Mouse (Mus musculus) heart, adult 2 months (tissue): ENCODE measurements around the gene Hoxd3. TPM values are rescaled to one million over a fixed set of nuclear protein-coding genes. Genes with fewer than 3 reads are reported as not detected.
A peak's percentile ranks its signal among the peaks of the same experiment; 100 is the strongest.

Source experiments
- DNase-seq, 2 experiments: peaks; one replicate each; pipeline ENCODE4 v3.0.0; 2021
- H3K27ac ChIP-seq: fragments of 200-600 bp; 2 replicates; pipeline ENCODE4 v1.8.1; 2022
- H3K27me3 ChIP-seq: fragments of 200-500 bp; 2 replicates; pipeline ENCODE4 v1.6.1; 2012; ENCODE audit warnings: mild to moderate bottlenecking, low read length, inconsistent platforms, mixed read lengths; ENCODE audit not compliant: control insufficient read depth, insufficient read depth
- H3K36me3 ChIP-seq: fragments of 200-500 bp; 2 replicates; pipeline ENCODE4 v1.6.1; 2012; ENCODE audit warnings: low read length, inconsistent platforms; ENCODE audit not compliant: control insufficient read depth, insufficient read depth
- H3K4me1 ChIP-seq: fragments of 200-500 bp; 2 replicates; pipeline ENCODE4 v1.6.1; 2011; ENCODE audit warnings: low read length; ENCODE audit not compliant: control insufficient read depth, insufficient read depth
- H3K4me3 ChIP-seq: fragments of 200-600 bp; 2 replicates; pipeline ENCODE4 v1.8.1; 2022
- H3K79me2 ChIP-seq: fragments of 200-500 bp; replicated peaks from 2 replicates; pipeline ENCODE4 v1.6.1; 2012; ENCODE audit warnings: mild to moderate bottlenecking, inconsistent platforms, low read length, moderate library complexity, mixed read lengths; ENCODE audit not compliant: control insufficient read depth, insufficient read depth
- H3K9ac ChIP-seq: fragments of 200-500 bp; 2 replicates; pipeline ENCODE4 v1.6.1; 2012; ENCODE audit warnings: low read depth, mild to moderate bottlenecking, control low read depth, inconsistent platforms, low read length, mixed read lengths
- CTCF ChIP-seq: fragments of 200-600 bp; IDR thresholded peaks from 2 replicates; pipeline ENCODE4 v1.8.1; 2022; ENCODE audit warnings: antibody characterized with exemption, mild to moderate bottlenecking, moderate library complexity
- EP300 ChIP-seq: fragments of 200-500 bp; IDR thresholded peaks from 2 replicates; pipeline ENCODE4 v1.6.1; 2011; ENCODE audit warnings: low read depth, low read length, control low read depth; ENCODE audit not compliant: insufficient read depth
- POLR2A ChIP-seq: fragments of 200-500 bp; IDR thresholded peaks from 2 replicates; pipeline ENCODE4 v1.6.1; 2011; ENCODE audit warnings: mild to moderate bottlenecking, low read depth, low read length, control low read depth; ENCODE audit not compliant: insufficient read depth
- WGBS: fragments of 180-500 bp; shearing (Covaris S2); methylation state at CpG from one replicate; pipeline ENCODE4 v1.1.7; 2018; 5-methylcytosine and 5-hydroxymethylcytosine counted together
- intact Hi-C: fragments of 180-260 bp; cut with DNase I; formaldehyde crosslinking; loops from one replicate; pipeline ENCODE4 v1.15.1; 2025
- polyA plus RNA-seq: library from polyadenylated mRNA; depleted of rRNA; stranded (reverse); fragments of >200 nt; gene quantifications from 2 replicates; pipeline ENCODE4 v1.2.3, GENCODE M21; 2012
- total RNA-seq, 2 experiments: library from RNA; stranded (reverse); gene quantifications; 2 replicates each; pipeline ENCODE4 v1.2.3; 2021

Gene Hoxd3
- total and polyA plus RNA-seq, 3 experiments: 0.06 TPM; not detected in 2

DNA sequence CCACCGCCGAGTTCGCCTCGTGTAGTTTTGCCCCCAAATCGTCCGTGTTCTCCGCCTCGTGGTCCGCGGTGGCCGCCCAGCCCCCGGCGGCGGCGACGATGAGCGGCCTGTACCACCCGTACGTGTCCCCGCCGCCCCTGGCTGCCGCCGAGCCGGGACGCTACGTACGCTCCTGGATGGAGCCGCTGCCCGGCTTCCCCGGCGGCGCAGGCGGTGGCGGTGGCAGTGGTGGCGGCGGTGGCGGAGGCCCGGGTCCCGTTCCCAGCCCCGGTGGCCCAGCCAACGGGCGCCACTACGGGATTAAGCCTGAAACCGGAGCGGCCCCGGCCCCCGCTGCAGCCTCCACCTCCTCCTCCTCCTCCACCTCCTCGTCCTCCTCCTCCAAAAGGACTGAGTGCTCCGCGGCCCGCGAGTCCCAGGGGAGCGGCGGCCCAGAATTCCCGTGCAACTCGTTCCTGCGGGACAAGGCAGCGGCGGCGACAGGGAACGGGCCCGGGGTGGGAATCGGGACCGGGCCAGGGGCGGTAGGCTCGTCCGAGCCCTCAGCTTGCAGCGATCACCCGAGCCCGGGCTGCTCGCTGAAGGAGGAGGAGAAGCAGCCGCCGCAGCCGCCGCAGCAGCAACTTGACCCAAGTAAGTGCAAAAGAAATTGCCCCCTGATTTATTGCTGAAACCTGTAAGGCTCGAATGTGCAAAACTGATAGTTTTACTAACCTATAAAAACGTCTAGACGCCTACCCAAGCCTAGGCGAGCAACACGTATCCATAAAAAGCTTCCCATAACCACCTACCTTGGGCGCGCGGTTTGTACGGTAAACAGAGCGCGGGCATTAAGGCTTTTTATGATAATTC is 13.3 kb upstream of the Hoxd3 start:
- TF ChIP-seq EP300 (no peak), POLR2A (no peak), CTCF (no peak)
- Histone ChIP-seq H3K9ac (peak overlapping the region; percentile 32), H3K4me3 (peak overlapping the region; percentile 50), H3K27me3 (peaks cover 36% of the 10 kb centered on the region), H3K36me3 (no peaks in the 10 kb centered on the region), H3K4me1 (no peaks in the 10 kb centered on the region), H3K27ac (no peak overlapping the region), H3K79me2 (no peaks in the 10 kb centered on the region)
- WGBS: 3% methylated on average over 86 of the region's 86 CpGs
- intact Hi-C loops: loop anchor here (10.0 kb wide), 1 partner anchor 1424 kb away; the partner anchor contains the start of gene Sp9
- peak in 1 of 2 experiments; percentile 59 for DNase-seq

DNA sequence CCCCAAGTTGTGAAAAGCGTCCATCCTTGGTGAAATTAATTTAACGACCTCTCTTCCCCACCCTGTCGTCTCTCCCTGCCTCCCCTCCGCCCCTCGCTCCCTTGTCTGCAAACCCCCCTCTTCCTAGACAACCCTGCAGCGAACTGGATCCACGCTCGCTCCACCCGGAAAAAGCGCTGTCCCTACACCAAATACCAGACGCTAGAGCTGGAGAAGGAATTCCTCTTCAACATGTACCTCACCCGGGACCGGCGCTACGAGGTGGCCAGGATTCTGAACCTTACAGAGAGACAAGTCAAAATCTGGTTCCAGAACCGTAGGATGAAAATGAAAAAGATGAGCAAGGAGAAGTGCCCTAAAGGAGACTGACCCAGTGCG is 12.7 kb upstream of the Hoxd3 start:
- Histone ChIP-seq H3K27ac (no peak overlapping the region), H3K36me3 (no peaks in the 10 kb centered on the region), H3K79me2 (no peaks in the 10 kb centered on the region), H3K9ac (no peak overlapping the region), H3K4me3 (no peak overlapping the region), H3K27me3 (peaks cover 37% of the 10 kb centered on the region), H3K4me1 (no peaks in the 10 kb centered on the region)
- DNase-seq: no peak
- 9% methylated on average over 17 of the region's 17 CpGs for WGBS
- TF ChIP-seq CTCF (no peak), EP300 (no peak), POLR2A (no peak)
- intact Hi-C loops: loop anchor here (10.0 kb wide), 1 partner anchor 1424 kb away; the partner anchor contains the start of gene Sp9

GRCm38 (mm10) chr2:74699664-74700545 is 11.8 kb upstream of the Hoxd3 start:
- Histone ChIP-seq H3K79me2 (no peaks in the 10 kb centered on the region), H3K27ac (no peak overlapping the region), H3K4me1 (no peaks in the 10 kb centered on the region), H3K9ac (no peak overlapping the region), H3K27me3 (peaks cover 42% of the 10 kb centered on the region), H3K36me3 (no peaks in the 10 kb centered on the region), H3K4me3 (no peak overlapping the region)
- intact Hi-C loops: loop anchor here (5.0 to 10.0 kb wide), 3 partner anchors 262 to 1425 kb away; partner anchors contain the start of gene Sp9
- 17% methylated on average over 23 of the region's 23 CpGs for WGBS
- TF ChIP-seq EP300 (no peak), POLR2A (no peak), CTCF (no peak)
- peak in 1 of 2 experiments; percentile 22 for DNase-seq

DNA sequence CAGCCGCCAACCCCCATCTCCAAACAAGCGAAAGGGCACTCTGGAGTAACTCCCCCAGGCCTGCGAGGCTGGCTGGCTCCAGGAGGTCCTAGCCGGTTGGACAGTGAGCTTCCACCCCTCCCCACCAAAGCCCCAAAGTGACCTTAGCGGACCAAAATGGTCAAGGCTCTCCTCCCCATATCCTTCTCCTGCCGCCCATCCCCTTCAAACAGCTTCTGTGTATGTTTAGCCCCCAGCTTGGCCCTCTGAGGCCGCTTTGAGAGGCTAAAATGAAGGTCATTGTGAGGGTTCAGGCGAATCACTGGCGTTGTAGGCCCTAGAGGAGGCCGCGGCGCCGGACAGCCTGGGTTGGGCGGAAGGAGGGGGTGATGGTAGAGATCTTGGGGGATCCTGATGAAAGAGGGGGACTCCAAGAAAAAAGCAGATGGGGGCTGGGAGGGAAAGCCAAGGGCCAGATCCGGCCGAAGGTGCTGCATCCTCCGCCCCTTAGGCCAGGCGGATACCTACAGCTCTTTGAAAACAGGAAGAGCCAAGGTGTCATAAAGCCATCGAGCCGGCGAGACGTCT is 11.1 kb upstream of the Hoxd3 start:
- intact Hi-C loops: loop anchor here (5.0 kb wide), 2 partner anchors 262 to 612 kb away; no protein-coding TSS in a partner anchor
- H3K4me3 ChIP-seq: no peak overlapping the region
- H3K9ac ChIP-seq: no peak overlapping the region
- WGBS: 12% methylated on average over 22 of the region's 22 CpGs
- H3K27me3 ChIP-seq: peaks cover 47% of the 10 kb centered on the region
- TF ChIP-seq CTCF: no peak
- no peak for TF ChIP-seq POLR2A
- no peak for TF ChIP-seq EP300
- DNase-seq: no peak
- no peaks in the 10 kb centered on the region for H3K4me1 ChIP-seq
- no peak overlapping the region for H3K27ac ChIP-seq
- no peaks in the 10 kb centered on the region for H3K79me2 ChIP-seq
- H3K36me3 ChIP-seq: no peaks in the 10 kb centered on the region

DNA sequence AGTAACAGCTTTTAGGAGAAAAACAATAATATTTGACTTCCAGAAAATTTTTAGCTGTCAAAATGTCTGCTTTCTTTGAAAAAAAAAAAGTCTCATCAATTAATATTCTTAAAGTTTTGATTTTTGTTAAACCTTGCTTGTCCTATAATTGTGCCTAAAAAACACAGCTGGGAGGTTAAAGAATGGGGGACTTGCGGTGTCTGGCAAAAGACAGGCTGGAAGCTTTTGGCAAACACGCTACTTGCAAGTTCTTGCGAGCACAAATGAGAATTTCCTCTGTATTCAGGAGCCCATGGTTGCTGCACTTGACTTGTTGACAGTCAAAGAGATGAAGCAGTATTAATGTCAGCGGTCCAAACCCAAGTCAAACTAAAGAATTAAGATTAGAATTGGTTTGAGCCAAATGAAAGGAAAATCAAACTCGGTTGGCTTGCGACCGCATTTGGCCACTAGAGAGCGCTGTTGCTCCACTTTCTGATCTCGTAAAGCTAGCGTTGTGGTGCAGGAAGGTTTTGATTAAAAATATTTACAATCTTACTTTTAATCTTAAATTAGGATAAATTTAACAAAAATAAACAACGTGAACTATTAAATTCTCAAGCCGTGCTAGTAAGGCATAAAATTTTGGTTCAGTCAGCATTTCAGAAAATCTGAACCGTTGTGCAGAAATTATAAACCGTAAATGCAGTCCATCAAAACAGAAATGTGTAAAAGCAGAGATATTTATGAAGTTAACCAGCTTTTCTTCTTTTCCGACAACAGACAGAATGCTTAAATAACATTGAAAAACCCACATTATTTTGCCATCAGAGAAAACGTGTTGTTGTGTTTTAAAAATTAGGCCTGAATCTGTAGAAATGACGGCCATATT is 9.5 kb upstream of the Hoxd3 start:
- H3K79me2 ChIP-seq: no peaks in the 10 kb centered on the region
- H3K9ac ChIP-seq: no peak overlapping the region
- intact Hi-C loops: loop anchor here (1.0 to 5.0 kb wide), 6 partner anchors 260 to 887 kb away; no protein-coding TSS in a partner anchor
- H3K4me3 ChIP-seq: no peak overlapping the region
- no peak overlapping the region for H3K27ac ChIP-seq
- peak; percentile 57 to 84 for DNase-seq
- H3K4me1 ChIP-seq: no peaks in the 10 kb centered on the region
- H3K27me3 ChIP-seq: peaks cover 42% of the 10 kb centered on the region
- no peak for TF ChIP-seq POLR2A
- peak; percentile 62; the same call in 1 of the 2 replicates for TF ChIP-seq EP300
- TF ChIP-seq CTCF: peak; percentile 99
- 18% methylated on average over 17 of the region's 17 CpGs for WGBS
- H3K36me3 ChIP-seq: no peaks in the 10 kb centered on the region
